Mouse (Mus musculus) megakaryocyte, embryonic 14.5 days (primary cell): ENCODE measurements around the gene Gm17651.

ENCODE experiments used
- FLI1 ChIP-seq: IDR thresholded peaks from 2 replicates; pipeline ENCODE4 v1.6.1; 2012; ENCODE audit warnings: low read length, inconsistent platforms, mixed read lengths
- GATA1 ChIP-seq: IDR thresholded peaks from 3 replicates; pipeline ENCODE4 v1.6.1; 2012; ENCODE audit warnings: mixed read lengths, low read length, inconsistent platforms, borderline replicate concordance

DNA sequence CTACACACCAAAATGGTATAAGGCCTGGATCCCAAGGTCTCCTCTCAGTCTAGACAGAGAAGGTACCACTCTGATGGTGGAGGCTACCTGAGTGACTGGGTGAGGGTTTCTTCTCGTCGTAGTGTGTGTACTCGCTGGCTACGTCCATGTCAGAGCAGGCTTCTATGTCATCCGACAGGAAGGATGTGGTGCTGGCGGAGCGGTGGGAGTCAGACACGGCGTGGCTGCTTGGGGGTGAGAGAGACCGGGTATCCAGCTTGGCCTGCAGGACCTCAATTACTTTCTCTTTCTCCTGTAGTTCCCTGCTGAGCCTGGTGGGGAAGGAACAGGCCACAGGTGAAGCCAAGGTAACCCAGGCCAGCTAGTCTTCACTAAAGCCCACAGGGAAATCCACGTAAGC is 35.6 kb upstream of the Gm17651 start:
- TF ChIP-seq GATA1 (no peak), FLI1 (no peak)
